Mouse (Mus musculus): ENCODE measurements around the gene Kdelr3.

The Kdelr3 gene

DNA sequence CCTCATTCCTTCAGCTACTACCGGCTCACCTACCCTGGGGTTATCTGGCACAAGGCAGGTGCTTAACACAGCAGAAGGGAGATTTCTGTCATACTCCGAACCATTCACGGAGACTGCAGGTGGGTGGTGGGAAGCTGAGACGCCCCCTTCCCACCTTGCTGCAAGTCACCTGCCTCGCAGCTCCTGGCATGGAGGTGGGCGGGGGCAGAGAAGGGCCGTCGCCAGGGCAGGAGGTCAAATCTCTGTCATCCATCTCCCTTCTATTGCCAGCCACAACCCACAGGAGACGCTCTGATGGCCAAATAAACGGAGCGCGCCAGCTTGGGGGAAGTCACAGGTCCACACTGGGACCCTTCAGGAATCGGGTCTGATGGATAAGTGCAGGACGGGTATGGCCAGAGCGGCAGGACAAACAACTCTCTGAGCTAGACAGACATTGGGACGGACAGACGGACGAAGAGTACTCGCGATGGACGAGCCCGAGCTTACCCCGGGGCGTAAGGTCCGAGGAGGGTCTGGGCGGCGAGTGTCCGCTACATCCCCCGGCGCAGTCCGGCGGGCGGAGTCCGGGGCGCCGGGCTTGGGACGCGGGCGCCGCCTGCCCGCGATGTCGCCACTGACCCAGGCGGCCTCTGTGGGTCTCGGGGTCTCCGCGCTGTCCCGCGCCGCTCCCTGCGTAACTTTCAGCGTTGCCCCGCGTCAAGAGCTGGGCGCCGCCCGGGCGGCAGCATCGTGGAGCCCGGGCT lies 11.3 kb upstream of the Kdelr3 start, which contains the start of gene Kcnj4:
Gene Kcnj4, minus strand, starts transcription at position 535 of the 746 bp plus-strand sequence.
- no peaks in the 10 kb centered on the region for H3K27me3 ChIP-seq (ENCODE audit: control insufficient read depth, insufficient read depth, low read length, poor library complexity, severe bottlenecking)
- H3K36me3 ChIP-seq (ENCODE audit: control insufficient read depth, insufficient read depth, low read length, poor library complexity, severe bottlenecking) = no peaks in the 10 kb centered on the region
- DNase-seq (ENCODE audit: low read depth, low spot score) = no peak

DNA sequence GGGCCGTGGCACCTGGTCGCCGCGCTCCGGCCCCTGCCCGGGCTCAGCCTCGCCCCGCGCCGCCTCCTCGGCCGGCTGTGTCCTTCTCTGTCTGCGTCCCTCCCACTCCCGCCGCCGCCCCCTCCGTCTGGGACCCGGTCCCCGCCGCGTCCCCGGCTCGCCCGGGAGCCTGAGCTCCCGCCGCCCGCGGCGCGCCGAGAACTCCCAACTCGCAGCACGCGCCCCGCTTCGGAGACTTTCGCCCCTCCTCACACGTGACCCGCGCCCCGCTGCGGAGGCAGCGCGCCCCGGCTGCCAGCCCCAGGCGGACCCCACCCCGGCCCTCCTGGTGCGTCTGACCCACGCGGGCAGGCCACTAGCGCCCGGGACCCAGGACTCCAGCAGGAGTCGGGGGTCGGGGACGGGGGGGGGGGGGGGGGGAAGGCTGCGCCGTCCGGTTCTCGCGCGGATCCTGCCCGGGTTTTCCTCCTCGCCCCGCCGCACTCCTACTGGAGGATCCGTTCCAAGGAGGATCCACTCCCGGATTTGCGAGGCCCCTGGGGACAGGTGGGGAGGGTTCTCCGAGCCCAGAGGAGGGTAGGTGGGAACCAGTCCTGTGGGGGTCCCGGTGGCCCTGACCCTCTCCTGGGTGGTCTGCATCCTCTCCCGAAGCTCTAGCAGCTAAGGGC lies 10.5 kb upstream of the Kdelr3 start:
- H3K27me3 ChIP-seq (ENCODE audit: control insufficient read depth, insufficient read depth, low read length, poor library complexity, severe bottlenecking) = no peaks in the 10 kb centered on the region
- H3K36me3 ChIP-seq (ENCODE audit: control insufficient read depth, insufficient read depth, low read length, poor library complexity, severe bottlenecking) = no peaks in the 10 kb centered on the region
- no peak for DNase-seq (ENCODE audit: low read depth, low spot score)

DNA sequence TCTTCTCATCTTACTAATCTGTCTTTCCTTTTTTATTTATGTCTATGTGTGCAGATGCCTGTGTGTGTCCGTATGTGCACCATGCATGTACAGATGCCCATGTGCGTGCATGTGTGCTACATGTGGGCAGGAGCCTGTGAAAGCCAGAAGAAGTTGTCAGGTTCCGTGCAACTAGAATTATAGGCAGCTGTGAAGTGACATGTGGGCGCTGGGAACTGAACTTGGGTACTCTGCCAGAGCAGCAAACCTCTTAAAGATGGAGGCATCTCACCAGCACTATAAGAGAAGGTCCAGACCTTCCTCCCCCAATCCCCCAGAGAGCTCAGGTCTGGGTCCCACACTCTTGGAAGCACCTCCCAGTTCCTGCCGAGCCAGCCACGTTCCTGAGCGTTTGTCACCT lies 9.8 kb upstream of the Kdelr3 start:
- H3K36me3 ChIP-seq (ENCODE audit: control insufficient read depth, insufficient read depth, low read length, poor library complexity, severe bottlenecking) = no peaks in the 10 kb centered on the region
- DNase-seq (ENCODE audit: low read depth, low spot score) = no peak
- no peaks in the 10 kb centered on the region for H3K27me3 ChIP-seq (ENCODE audit: control insufficient read depth, insufficient read depth, low read length, poor library complexity, severe bottlenecking)

DNA sequence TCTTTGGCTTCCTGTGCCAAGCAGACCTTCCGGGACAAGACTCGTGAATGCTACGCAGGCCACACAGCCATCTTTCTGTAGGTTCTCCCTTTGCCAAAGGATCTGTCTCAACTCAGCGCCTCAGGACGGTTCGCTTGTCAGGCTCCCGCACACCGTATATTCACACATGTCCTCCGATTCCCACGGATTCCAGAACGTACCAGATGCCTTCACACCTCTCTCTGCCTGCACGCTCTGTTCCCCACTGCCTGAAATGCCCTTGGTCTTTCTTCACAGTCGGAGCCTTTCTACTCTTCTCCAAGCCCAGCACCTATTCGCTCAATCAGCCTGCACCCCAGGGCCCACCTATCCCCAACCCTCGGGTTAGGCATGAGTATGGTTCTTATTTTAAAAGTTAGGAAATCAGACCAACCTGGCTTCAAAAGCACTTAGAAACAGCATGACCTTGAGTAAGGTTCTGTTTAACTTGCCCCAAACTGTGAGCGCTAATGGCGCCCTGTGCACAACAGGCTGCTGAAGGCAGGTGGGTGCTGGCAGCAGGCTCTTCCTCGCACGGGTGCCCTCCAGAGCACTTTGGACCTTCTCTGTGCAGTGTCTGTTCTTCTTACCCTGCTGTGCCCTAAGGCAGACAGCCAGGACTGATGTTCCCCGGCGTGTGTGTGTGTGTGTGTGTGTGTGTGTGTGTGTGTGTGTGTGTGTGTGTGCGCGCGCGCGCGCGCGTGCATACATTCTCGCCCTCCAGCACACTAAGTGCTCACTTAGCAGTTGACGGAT lies 9.0 kb upstream of the Kdelr3 start:
- Histone ChIP-seq H3K27me3 (ENCODE audit: control insufficient read depth, insufficient read depth, low read length, poor library complexity, severe bottlenecking) (no peaks in the 10 kb centered on the region), H3K36me3 (ENCODE audit: control insufficient read depth, insufficient read depth, low read length, poor library complexity, severe bottlenecking) (no peaks in the 10 kb centered on the region)
- no peak for DNase-seq (ENCODE audit: low read depth, low spot score)

DNA sequence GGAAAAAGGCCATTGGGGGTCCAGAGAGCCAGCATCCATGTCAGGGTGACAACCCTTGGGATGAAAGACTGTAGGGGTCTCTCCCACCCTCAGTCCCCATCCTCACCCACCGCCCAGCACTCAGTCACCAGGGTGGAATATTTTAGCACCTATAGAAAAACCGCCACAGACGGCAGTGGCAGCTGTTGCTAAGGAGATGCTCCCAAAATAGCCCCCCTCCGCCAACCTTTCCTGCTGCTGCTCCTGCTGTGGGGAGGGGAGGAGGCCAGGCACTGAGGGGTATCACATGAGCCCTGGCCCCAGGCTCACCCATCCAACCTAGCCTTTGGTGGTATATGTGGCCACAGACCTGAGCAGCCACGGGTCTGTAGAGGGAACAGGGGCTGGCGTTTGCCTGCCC lies 6.2 kb upstream of the Kdelr3 start:
- H3K36me3 ChIP-seq (ENCODE audit: control insufficient read depth, insufficient read depth, low read length, poor library complexity, severe bottlenecking) = no peaks in the 10 kb centered on the region
- no peak for DNase-seq (ENCODE audit: low read depth, low spot score)
- no peaks in the 10 kb centered on the region for H3K27me3 ChIP-seq (ENCODE audit: control insufficient read depth, insufficient read depth, low read length, poor library complexity, severe bottlenecking)

DNA sequence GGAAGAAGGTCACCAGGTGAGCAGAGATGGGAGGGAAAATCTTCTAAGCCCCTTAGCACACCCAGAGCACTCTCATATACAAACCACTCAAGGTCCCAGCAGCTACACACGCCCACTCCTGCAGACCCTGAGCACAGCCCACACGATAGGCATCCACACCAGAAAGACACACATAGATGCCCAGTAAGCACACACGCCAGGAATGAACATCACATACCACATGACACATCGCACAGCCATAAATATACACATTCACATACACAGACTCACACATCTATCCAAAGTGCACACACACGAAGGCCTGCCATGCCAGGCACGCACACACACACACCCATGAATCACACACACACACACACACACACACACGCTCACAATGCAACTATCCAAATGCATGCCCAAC lies 5.8 kb upstream of the Kdelr3 start:
- no peaks in the 10 kb centered on the region for H3K27me3 ChIP-seq (ENCODE audit: control insufficient read depth, insufficient read depth, low read length, poor library complexity, severe bottlenecking)
- DNase-seq (ENCODE audit: low read depth, low spot score) = no peak
- no peaks in the 10 kb centered on the region for H3K36me3 ChIP-seq (ENCODE audit: control insufficient read depth, insufficient read depth, low read length, poor library complexity, severe bottlenecking)

DNA sequence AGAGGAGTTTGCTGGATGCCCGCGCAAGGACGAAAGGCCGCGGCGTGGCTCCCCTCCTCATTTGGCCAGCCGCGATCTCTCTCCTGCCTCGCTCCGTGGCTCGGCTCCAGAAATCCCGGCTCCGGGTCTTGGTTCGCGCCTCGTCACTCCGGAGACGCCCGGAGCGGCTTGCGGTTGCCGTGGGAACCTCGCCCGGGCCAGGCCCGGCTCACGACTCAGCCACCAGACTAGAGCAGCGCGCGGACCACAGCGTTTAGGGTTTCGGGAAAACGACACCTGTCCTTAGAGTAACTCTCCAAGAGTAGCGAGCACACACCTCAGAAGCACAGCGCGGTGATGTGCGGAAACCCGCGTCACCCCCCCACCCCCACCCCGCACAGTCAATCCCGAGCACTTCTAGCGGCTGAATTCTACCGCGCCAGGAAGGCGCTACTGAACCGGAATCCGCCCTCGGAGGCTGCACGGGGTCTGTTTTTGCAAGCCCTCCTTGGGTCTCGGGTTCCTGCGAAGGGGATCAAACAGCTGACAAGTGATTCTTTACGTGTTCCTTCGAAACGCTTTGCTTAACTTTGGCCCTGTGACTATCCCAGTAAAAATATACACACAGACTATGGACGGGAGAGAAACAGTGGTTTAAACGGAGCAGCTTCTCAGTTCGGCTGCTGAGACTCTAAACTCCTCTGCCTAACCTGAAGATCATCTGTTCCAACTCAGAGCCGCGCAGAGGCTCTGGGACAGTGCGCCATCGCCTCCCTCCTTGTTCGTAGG lies 4.5 kb upstream of the Kdelr3 start:
- H3K36me3 ChIP-seq (ENCODE audit: control insufficient read depth, insufficient read depth, low read length, poor library complexity, severe bottlenecking) = no peaks in the 10 kb centered on the region
- no peaks in the 10 kb centered on the region for H3K27me3 ChIP-seq (ENCODE audit: control insufficient read depth, insufficient read depth, low read length, poor library complexity, severe bottlenecking)
- DNase-seq (ENCODE audit: low read depth, low spot score) = no peak

DNA sequence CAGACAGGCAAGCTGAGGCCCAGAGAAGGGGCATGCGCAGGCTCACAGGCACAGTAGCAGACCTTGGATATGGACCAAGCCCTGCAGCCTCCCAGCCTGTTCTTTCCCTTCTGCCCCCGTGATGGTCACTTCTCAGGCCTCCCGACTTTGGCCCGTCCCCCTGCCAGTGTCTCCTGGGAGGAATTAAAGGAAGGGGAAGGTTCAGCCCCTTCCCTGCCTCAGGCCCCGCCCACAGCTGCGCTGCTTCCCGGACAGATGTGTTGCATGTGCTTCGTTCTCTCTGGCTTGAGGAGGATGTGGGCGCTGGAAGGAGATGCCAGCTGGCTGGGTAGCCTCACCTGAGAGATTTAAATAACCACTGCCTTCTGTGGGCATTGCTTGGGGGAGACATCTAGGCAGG lies 2.3 kb upstream of the Kdelr3 start:
- no peaks in the 10 kb centered on the region for H3K27me3 ChIP-seq (ENCODE audit: control insufficient read depth, insufficient read depth, low read length, poor library complexity, severe bottlenecking)
- no peak for DNase-seq (ENCODE audit: low read depth, low spot score)
- H3K36me3 ChIP-seq (ENCODE audit: control insufficient read depth, insufficient read depth, low read length, poor library complexity, severe bottlenecking) = no peaks in the 10 kb centered on the region

DNA sequence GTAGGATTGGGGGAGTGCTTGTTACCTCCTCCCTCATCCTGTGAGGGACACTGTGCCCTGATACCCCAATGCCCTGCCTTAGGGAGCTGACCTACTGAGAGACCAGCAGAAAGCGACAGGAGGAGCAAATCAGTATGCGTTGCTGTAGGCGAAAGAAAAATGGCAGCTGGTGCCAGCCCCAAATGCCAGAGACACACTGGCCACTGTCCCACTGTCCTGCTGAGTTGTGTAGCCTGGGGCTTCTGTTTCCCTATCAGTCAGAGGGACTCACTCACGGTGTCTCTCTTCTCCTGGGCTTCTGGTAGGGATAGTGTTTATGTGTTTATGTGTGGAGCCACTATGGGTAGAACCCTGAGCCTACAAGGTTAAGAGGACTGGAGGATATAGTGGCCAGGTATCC lies 1.5 kb downstream of the Kdelr3 start:
- DNase-seq (ENCODE audit: low read depth, low spot score) = no peak
- H3K36me3 ChIP-seq (ENCODE audit: control insufficient read depth, insufficient read depth, low read length, poor library complexity, severe bottlenecking) = no peaks in the 10 kb centered on the region
- H3K27me3 ChIP-seq (ENCODE audit: control insufficient read depth, insufficient read depth, low read length, poor library complexity, severe bottlenecking) = no peaks in the 10 kb centered on the region

DNA sequence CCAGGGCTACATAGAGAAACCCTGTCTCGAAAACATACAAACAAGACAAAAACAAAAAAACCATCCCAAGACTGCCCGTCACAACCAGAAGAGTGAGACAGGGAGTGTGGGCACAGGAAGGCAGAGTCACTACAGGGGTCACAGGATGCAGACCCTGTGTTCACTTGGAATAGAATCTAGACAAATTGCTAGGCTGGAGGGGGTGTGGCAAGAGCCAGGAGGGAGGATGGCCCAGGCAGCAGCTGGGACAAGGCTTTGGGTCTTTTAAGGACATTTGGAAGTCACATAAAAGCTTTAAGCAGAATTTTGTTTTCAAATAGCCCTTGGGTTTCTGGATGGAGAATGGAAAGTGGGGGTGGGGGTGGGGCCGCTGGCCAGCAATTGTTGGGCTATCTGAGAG lies 2.4 kb downstream of the Kdelr3 start:
- Histone ChIP-seq H3K36me3 (ENCODE audit: control insufficient read depth, insufficient read depth, low read length, poor library complexity, severe bottlenecking) (no peaks in the 10 kb centered on the region), H3K27me3 (ENCODE audit: control insufficient read depth, insufficient read depth, low read length, poor library complexity, severe bottlenecking) (no peaks in the 10 kb centered on the region)
- no peak for DNase-seq (ENCODE audit: low read depth, low spot score)

DNA sequence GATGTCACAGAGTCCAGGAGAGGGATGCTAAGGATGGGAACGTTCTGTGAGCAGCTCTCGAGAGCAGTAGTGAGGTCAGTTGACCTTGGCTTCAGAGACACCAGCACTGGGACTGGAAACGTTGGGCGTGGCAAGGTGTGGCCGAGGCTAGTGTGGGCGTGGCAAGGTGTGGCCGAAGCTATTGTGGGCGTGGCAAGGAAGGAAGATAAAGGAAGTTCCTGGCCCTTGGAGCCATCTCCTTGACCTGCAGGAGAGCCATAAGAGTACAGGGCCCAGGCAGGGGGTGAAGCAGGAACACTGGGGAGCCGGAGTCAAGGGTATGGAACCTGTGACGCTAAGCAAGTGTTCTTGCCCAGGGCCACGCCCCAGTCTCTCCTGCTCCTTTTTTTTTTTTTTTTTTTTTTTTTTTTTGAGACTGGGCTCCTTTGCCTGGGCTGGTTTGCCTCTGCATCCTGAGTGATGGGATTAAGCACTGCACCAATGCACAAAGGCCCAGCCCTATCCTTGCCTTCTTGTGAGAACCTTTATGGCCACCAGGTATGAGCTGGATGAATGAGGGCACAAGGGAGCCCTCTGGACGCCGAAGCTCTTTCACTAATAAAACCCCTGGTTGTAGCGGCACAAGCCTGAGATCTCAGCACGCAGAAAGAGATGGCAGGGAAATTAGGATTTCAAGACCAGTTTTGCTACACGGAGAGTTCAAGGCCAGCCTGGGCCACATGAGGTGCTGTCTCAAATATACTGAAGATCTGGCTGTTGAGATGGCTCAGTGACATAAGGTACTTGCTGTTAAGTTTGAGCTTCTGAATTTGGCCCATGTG lies 3.4 kb downstream of the Kdelr3 start:
- DNase-seq (ENCODE audit: low read depth, low spot score) = no peak
- Histone ChIP-seq H3K27me3 (ENCODE audit: control insufficient read depth, insufficient read depth, low read length, poor library complexity, severe bottlenecking) (no peaks in the 10 kb centered on the region), H3K36me3 (ENCODE audit: control insufficient read depth, insufficient read depth, low read length, poor library complexity, severe bottlenecking) (no peaks in the 10 kb centered on the region)

DNA sequence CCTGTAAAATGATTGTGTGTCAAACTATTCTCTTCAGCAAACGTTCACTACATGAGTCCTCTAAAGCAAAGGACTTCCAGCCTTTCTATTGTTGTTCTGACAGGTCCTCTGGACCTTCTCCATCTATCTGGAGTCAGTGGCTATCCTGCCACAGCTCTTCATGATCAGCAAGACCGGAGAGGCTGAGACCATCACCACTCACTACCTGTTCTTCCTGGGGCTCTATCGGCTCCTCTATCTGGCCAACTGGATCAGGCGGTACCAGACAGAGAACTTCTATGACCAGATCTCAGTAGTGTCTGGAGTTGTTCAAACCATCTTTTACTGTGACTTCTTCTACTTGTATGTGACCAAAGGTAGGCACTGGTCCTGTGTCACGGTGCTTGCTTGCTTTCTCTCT lies 9.4 kb downstream of the Kdelr3 start:
- Histone ChIP-seq H3K36me3 (ENCODE audit: control insufficient read depth, insufficient read depth, low read length, poor library complexity, severe bottlenecking) (peaks cover 11% of the 10 kb centered on the region), H3K27me3 (ENCODE audit: control insufficient read depth, insufficient read depth, low read length, poor library complexity, severe bottlenecking) (no peaks in the 10 kb centered on the region; the same call in 1 of the 2 replicates)
- no peak for DNase-seq (ENCODE audit: low read depth, low spot score)

DNA sequence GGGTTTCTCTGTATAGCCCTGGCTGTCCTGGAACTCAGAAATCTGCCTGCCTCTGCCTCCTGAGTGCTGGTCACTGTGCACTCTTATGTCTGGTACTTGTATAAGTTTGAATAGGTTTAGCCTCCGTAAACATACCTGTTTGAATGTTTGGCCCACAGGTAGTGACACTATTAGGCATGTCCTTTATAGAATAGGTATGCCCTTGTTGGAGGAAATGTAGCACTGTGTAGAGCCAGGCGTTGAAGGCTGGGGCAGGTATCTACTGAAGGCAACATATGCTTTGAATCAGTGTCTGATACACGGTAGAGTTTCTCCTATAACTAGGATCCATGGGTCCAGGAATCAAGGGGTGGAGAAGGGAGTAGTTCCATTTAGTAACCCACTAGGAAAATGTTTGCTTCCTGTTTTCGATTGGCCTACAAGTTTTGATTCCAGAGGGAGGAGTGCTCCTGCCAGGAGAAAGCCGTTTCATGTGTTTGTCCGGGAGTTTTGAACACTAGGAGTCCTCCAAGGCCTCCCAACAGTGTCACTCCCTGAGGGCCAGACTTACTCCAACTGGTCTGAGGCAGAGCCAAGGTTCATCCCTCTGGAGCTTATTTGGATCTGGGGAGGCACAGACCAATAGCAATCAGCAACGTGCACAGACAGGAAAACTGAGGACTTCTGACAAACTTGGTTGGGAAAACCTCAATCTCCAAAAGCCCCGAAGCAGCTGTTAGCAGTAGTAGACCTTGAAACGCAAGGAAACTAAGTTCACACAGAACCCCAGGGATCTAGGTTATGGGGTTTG lies 10.0 kb downstream of the Kdelr3 start:
- no peak for DNase-seq (ENCODE audit: low read depth, low spot score)
- Histone ChIP-seq H3K27me3 (ENCODE audit: control insufficient read depth, insufficient read depth, low read length, poor library complexity, severe bottlenecking) (no peaks in the 10 kb centered on the region; the same call in 1 of the 2 replicates), H3K36me3 (ENCODE audit: control insufficient read depth, insufficient read depth, low read length, poor library complexity, severe bottlenecking) (peaks cover 11% of the 10 kb centered on the region)

Data from splenic B cell, adult 2 months (primary cell).